Mouse (Mus musculus): ENCODE measurements around the gene Mettl26. TPM values are rescaled to one million over a fixed set of nuclear protein-coding genes. Genes with fewer than 3 reads are reported as not detected.
A peak's percentile ranks its signal among the peaks of the same experiment; 100 is the strongest.

Gene Mettl26
- total RNA-seq (2021): 10 to 100 TPM; 39.0 to 39.9 TPM
- long read RNA-seq, experiment 1, transcript Mettl26-204 (5 exons, 1,026 nt): minor isoform, 8 of 31 reads
- long read RNA-seq, experiment 1, transcript Mettl26-201 (6 exons, 1,243 nt): major isoform, 12 of 31 reads
- long read RNA-seq, experiment 1, partial matches to known transcripts: 2 of 31 reads
- long read RNA-seq, experiment 1, other reads (novel, unspliced or antisense): 9 of 31 reads
- long read RNA-seq, experiment 2, transcript Mettl26-201 (6 exons, 1,243 nt): major isoform, 20 of 44 reads
- long read RNA-seq, experiment 2, transcript Mettl26-204 (5 exons, 1,026 nt): minor isoform, 11 of 44 reads
- long read RNA-seq, experiment 2, partial matches to known transcripts: 3 of 44 reads
- long read RNA-seq, experiment 2, other reads (novel, unspliced or antisense): 7 of 44 reads

GRCm38 (mm10) chr17:25874721-25875170 is at the start of gene Mettl26:
TSS of gene Mettl26 (plus strand) at chr17:25875074.
- DNase-seq (ENCODE audit: low spot score in 2 of 2): peak; percentile 95 to 99
- H3K4me3 ChIP-seq: peak within 1 kb of the TSS; percentile 99
- peak; percentile 38 for TF ChIP-seq CTCF (conservative IDR thresholded peaks at IDR 0.05)
- H3K27ac ChIP-seq: peak within 1 kb of the TSS; percentile 97

GRCm38 (mm10) chr17:25825311-25825710 is 49.6 kb upstream of the Mettl26 start:
- no peak for TF ChIP-seq CTCF (conservative IDR thresholded peaks at IDR 0.05)
- no peak for DNase-seq (ENCODE audit: low spot score in 2 of 2)
- no peak overlapping the region for H3K4me3 ChIP-seq
- no peak overlapping the region for H3K27ac ChIP-seq

- no peak for TF ChIP-seq CTCF (conservative IDR thresholded peaks at IDR 0.05)
- Histone ChIP-seq H3K27ac (no peak overlapping the region), H3K4me3 (no peak overlapping the region)
- DNase-seq (ENCODE audit: low spot score in 2 of 2): no peak
Observed at GRCm38 (mm10) chr17:25825984-25826570, 48.8 kb upstream of the Mettl26 start.

GRCm38 (mm10) chr17:25827011-25827410 is 47.9 kb upstream of the Mettl26 start:
- Histone ChIP-seq H3K4me3 (no peak overlapping the region), H3K27ac (no peak overlapping the region)
- DNase-seq (ENCODE audit: low spot score in 2 of 2): no peak
- no peak for TF ChIP-seq CTCF (conservative IDR thresholded peaks at IDR 0.05)

GRCm38 (mm10) chr17:25827546-25828222 is 47.2 kb upstream of the Mettl26 start:
- H3K27ac ChIP-seq: peak overlapping the region; percentile 93; the same call in 1 of the 2 replicates

GRCm38 (mm10) chr17:25828223-25828594 is 46.7 kb upstream of the Mettl26 start:
- no peak for DNase-seq (ENCODE audit: low spot score in 2 of 2)
- TF ChIP-seq CTCF (conservative IDR thresholded peaks at IDR 0.05): no peak

More at GRCm38 (mm10) chr17:25827546-25828222, 47.2 kb upstream of the Mettl26 start:
- no peak for DNase-seq (ENCODE audit: low spot score in 2 of 2)
- H3K4me3 ChIP-seq: no peak overlapping the region
- no peak for TF ChIP-seq CTCF (conservative IDR thresholded peaks at IDR 0.05)

GRCm38 (mm10) chr17:25828712-25829557 is 45.9 kb upstream of the Mettl26 start, which contains the start of gene Jmjd8:
TSS of gene Jmjd8 (plus strand) at chr17:25828867.
- peak within 1 kb of the TSS; percentile 82 for H3K4me3 ChIP-seq
- peak; percentile 79 to 81 for DNase-seq (ENCODE audit: low spot score in 2 of 2)
- peak; percentile 71 for TF ChIP-seq CTCF (conservative IDR thresholded peaks at IDR 0.05)
- peak within 1 kb of the TSS; percentile 93 for H3K27ac ChIP-seq

More at GRCm38 (mm10) chr17:25828223-25828594, 46.7 kb upstream of the Mettl26 start:
- peak overlapping the region; percentile 82 for H3K4me3 ChIP-seq
- H3K27ac ChIP-seq: peak overlapping the region; percentile 93

GRCm38 (mm10) chr17:25829558-25830017 is 45.3 kb upstream of the Mettl26 start:
- Histone ChIP-seq H3K27ac (peak overlapping the region; percentile 93), H3K4me3 (peak overlapping the region; percentile 82)
- DNase-seq (ENCODE audit: low spot score in 2 of 2): no peak
- TF ChIP-seq CTCF (conservative IDR thresholded peaks at IDR 0.05): no peak

GRCm38 (mm10) chr17:25830200-25830753 is 44.6 kb upstream of the Mettl26 start:
- no peak for TF ChIP-seq CTCF (conservative IDR thresholded peaks at IDR 0.05)
- Histone ChIP-seq H3K27ac (no peak overlapping the region), H3K4me3 (peak overlapping the region; percentile 82)
- no peak for DNase-seq (ENCODE audit: low spot score in 2 of 2)

- H3K27ac ChIP-seq: 0 out of 2 replicates have a peak overlapping the region, but pooled peaks have one; percentile 99
- H3K4me3 ChIP-seq: peak overlapping the region; percentile 87
- no peak for TF ChIP-seq CTCF (conservative IDR thresholded peaks at IDR 0.05)
- DNase-seq (ENCODE audit: low spot score in 2 of 2): no peak
Observed at GRCm38 (mm10) chr17:25830806-25831431, 44.0 kb upstream of the Mettl26 start.
